Mouse (Mus musculus): ENCODE data around the gene Specc1. TPM values are rescaled to one million over a fixed set of nuclear protein-coding genes. Genes with fewer than 3 reads are reported as not detected.

The Specc1 gene
- polyA plus RNA-seq, 1 experiment from 2014 or later = 9.2 TPM

GRCm38 (mm10) chr11:62194217-62194616 lies 237.7 kb downstream of the Specc1 start:
- H3K27ac ChIP-seq (ENCODE audit: low read depth, low read length) = no peak overlapping the region
- H3K9me3 ChIP-seq (replicated peaks; ENCODE audit: control insufficient read depth, low read length) = no peaks in the 10 kb centered on the region
- DNase-seq (ENCODE audit: low spot score) (no peak), ATAC-seq (no peak)
- no peak overlapping the region for H3K4me2 ChIP-seq (ENCODE audit: low read length)
- H3K4me3 ChIP-seq (ENCODE audit: low read depth, low read length) = no peak overlapping the region
- H3K4me1 ChIP-seq (ENCODE audit: control insufficient read depth, insufficient read depth, low read length) = 0 out of 2 replicates have a peak, but pooled peaks cover 8% of the 10 kb centered on the region
- no peaks in the 10 kb centered on the region for H3K27me3 ChIP-seq (replicated peaks; ENCODE audit: control insufficient read depth, insufficient read depth, low read length)
- no peaks in the 10 kb centered on the region for H3K36me3 ChIP-seq (ENCODE audit: control insufficient read depth, insufficient read depth, low read length)
- H3K9ac ChIP-seq (ENCODE audit: low read length) = no peak overlapping the region

GRCm38 (mm10) chr11:62200901-62201512 lies 244.4 kb downstream of the Specc1 start:
- H3K9ac ChIP-seq (ENCODE audit: low read length) = no peak overlapping the region
- no peaks in the 10 kb centered on the region for H3K27me3 ChIP-seq (replicated peaks; ENCODE audit: control insufficient read depth, insufficient read depth, low read length)
- H3K9me3 ChIP-seq (replicated peaks; ENCODE audit: control insufficient read depth, low read length) = no peaks in the 10 kb centered on the region
- DNase-seq (ENCODE audit: low spot score) (no peak), ATAC-seq (no peak)
- H3K27ac ChIP-seq (ENCODE audit: low read depth, low read length) = no peak overlapping the region
- WGBS = 87% methylated on average over 5 of the region's 5 CpGs
- H3K36me3 ChIP-seq (ENCODE audit: control insufficient read depth, insufficient read depth, low read length) = no peaks in the 10 kb centered on the region
- no peak overlapping the region for H3K4me3 ChIP-seq (ENCODE audit: low read depth, low read length)
- H3K4me1 ChIP-seq (ENCODE audit: control insufficient read depth, insufficient read depth, low read length) = 0 out of 2 replicates have a peak, but pooled peaks cover 8% of the 10 kb centered on the region
- H3K4me2 ChIP-seq (ENCODE audit: low read length) = no peak overlapping the region

GRCm38 (mm10) chr11:62202645-62203044 lies 246.1 kb downstream of the Specc1 start:
- no peak for ATAC-seq
- no peak for DNase-seq (ENCODE audit: low spot score)
- H3K9ac ChIP-seq (ENCODE audit: low read length) = no peak overlapping the region
- 92% methylated on average over 1 of the region's 1 CpGs for WGBS
- no peaks in the 10 kb centered on the region for H3K4me1 ChIP-seq (ENCODE audit: control insufficient read depth, insufficient read depth, low read length)
- H3K4me2 ChIP-seq (ENCODE audit: low read length) = no peak overlapping the region
- 0 out of 2 replicates have a peak, but pooled peaks cover 3% of the 10 kb centered on the region for H3K36me3 ChIP-seq (ENCODE audit: control insufficient read depth, insufficient read depth, low read length)
- H3K9me3 ChIP-seq (replicated peaks; ENCODE audit: control insufficient read depth, low read length) = no peaks in the 10 kb centered on the region
- H3K27ac ChIP-seq (ENCODE audit: low read depth, low read length) = no peak overlapping the region
- no peaks in the 10 kb centered on the region for H3K27me3 ChIP-seq (replicated peaks; ENCODE audit: control insufficient read depth, insufficient read depth, low read length)
- H3K4me3 ChIP-seq (ENCODE audit: low read depth, low read length) = no peak overlapping the region

GRCm38 (mm10) chr11:62209111-62209510 lies 252.5 kb downstream of the Specc1 start:
- no peaks in the 10 kb centered on the region for H3K9me3 ChIP-seq (replicated peaks; ENCODE audit: control insufficient read depth, low read length)
- no peak overlapping the region for H3K4me3 ChIP-seq (ENCODE audit: low read depth, low read length)
- H3K9ac ChIP-seq (ENCODE audit: low read length) = no peak overlapping the region
- ATAC-seq (no peak), DNase-seq (ENCODE audit: low spot score) (no peak)
- H3K4me2 ChIP-seq (ENCODE audit: low read length) = no peak overlapping the region
- H3K4me1 ChIP-seq (ENCODE audit: control insufficient read depth, insufficient read depth, low read length) = no peaks in the 10 kb centered on the region
- 0 out of 2 replicates have a peak, but pooled peaks cover 3% of the 10 kb centered on the region for H3K36me3 ChIP-seq (ENCODE audit: control insufficient read depth, insufficient read depth, low read length)
- 42% methylated on average over 2 of the region's 2 CpGs for WGBS
- no peak overlapping the region for H3K27ac ChIP-seq (ENCODE audit: low read depth, low read length)
- H3K27me3 ChIP-seq (replicated peaks; ENCODE audit: control insufficient read depth, insufficient read depth, low read length) = no peaks in the 10 kb centered on the region

- Histone ChIP-seq H3K4me3 (ENCODE audit: low read depth, low read length) (no peak overlapping the region), H3K27me3 (replicated peaks; ENCODE audit: control insufficient read depth, insufficient read depth, low read length) (no peaks in the 10 kb centered on the region), H3K9me3 (replicated peaks; ENCODE audit: control insufficient read depth, low read length) (no peaks in the 10 kb centered on the region), H3K4me1 (ENCODE audit: control insufficient read depth, insufficient read depth, low read length) (no peaks in the 10 kb centered on the region), H3K27ac (ENCODE audit: low read depth, low read length) (no peak overlapping the region), H3K9ac (ENCODE audit: low read length) (no peak overlapping the region), H3K4me2 (ENCODE audit: low read length) (no peak overlapping the region), H3K36me3 (ENCODE audit: control insufficient read depth, insufficient read depth, low read length) (0 out of 2 replicates have a peak, but pooled peaks cover 3% of the 10 kb centered on the region)
- WGBS = 67% methylated on average over 4 of the region's 4 CpGs
- DNase-seq (ENCODE audit: low spot score) (no peak), ATAC-seq (no peak)
Observed at GRCm38 (mm10) chr11:62209891-62210290, 253.3 kb downstream of the Specc1 start.

GRCm38 (mm10) chr11:62213384-62213989 lies 256.9 kb downstream of the Specc1 start:
- H3K4me2 ChIP-seq (ENCODE audit: low read length) = no peak overlapping the region
- H3K9me3 ChIP-seq (replicated peaks; ENCODE audit: control insufficient read depth, low read length) = no peaks in the 10 kb centered on the region
- no peaks in the 10 kb centered on the region for H3K36me3 ChIP-seq (ENCODE audit: control insufficient read depth, insufficient read depth, low read length)
- H3K27me3 ChIP-seq (replicated peaks; ENCODE audit: control insufficient read depth, insufficient read depth, low read length) = no peaks in the 10 kb centered on the region
- H3K9ac ChIP-seq (ENCODE audit: low read length) = no peak overlapping the region
- 94% methylated on average over 12 of the region's 12 CpGs for WGBS
- H3K4me3 ChIP-seq (ENCODE audit: low read depth, low read length) = no peak overlapping the region
- no peak overlapping the region for H3K27ac ChIP-seq (ENCODE audit: low read depth, low read length)
- no peak for DNase-seq (ENCODE audit: low spot score)
- H3K4me1 ChIP-seq (ENCODE audit: control insufficient read depth, insufficient read depth, low read length) = no peaks in the 10 kb centered on the region
- ATAC-seq = no peak

- DNase-seq (ENCODE audit: low spot score) = no peak
- 67% methylated on average over 2 of the region's 2 CpGs for WGBS
- Histone ChIP-seq H3K4me3 (ENCODE audit: low read depth, low read length) (no peak overlapping the region), H3K4me1 (ENCODE audit: control insufficient read depth, insufficient read depth, low read length) (no peaks in the 10 kb centered on the region), H3K27ac (ENCODE audit: low read depth, low read length) (no peak overlapping the region), H3K27me3 (replicated peaks; ENCODE audit: control insufficient read depth, insufficient read depth, low read length) (no peaks in the 10 kb centered on the region), H3K9ac (ENCODE audit: low read length) (no peak overlapping the region), H3K36me3 (ENCODE audit: control insufficient read depth, insufficient read depth, low read length) (no peaks in the 10 kb centered on the region; the same call in 1 of the 2 replicates), H3K4me2 (ENCODE audit: low read length) (no peak overlapping the region), H3K9me3 (replicated peaks; ENCODE audit: control insufficient read depth, low read length) (no peaks in the 10 kb centered on the region)
- ATAC-seq = no peak
Observed at GRCm38 (mm10) chr11:62215107-62215506, 258.5 kb downstream of the Specc1 start.

GRCm38 (mm10) chr11:62217751-62218150 lies 261.2 kb downstream of the Specc1 start:
- 73% methylated on average over 6 of the region's 6 CpGs for WGBS
- Histone ChIP-seq H3K4me1 (ENCODE audit: control insufficient read depth, insufficient read depth, low read length) (no peaks in the 10 kb centered on the region), H3K27me3 (replicated peaks; ENCODE audit: control insufficient read depth, insufficient read depth, low read length) (no peaks in the 10 kb centered on the region), H3K9me3 (replicated peaks; ENCODE audit: control insufficient read depth, low read length) (no peaks in the 10 kb centered on the region), H3K4me3 (ENCODE audit: low read depth, low read length) (no peak overlapping the region), H3K9ac (ENCODE audit: low read length) (no peak overlapping the region), H3K27ac (ENCODE audit: low read depth, low read length) (no peak overlapping the region), H3K36me3 (ENCODE audit: control insufficient read depth, insufficient read depth, low read length) (peaks cover 4% of the 10 kb centered on the region; the same call in 1 of the 2 replicates), H3K4me2 (ENCODE audit: low read length) (no peak overlapping the region)
- ATAC-seq (no peak), DNase-seq (ENCODE audit: low spot score) (no peak)

GRCm38 (mm10) chr11:62220756-62221510 lies 264.4 kb downstream of the Specc1 start:
- H3K4me1 ChIP-seq (ENCODE audit: control insufficient read depth, insufficient read depth, low read length) = no peaks in the 10 kb centered on the region
- H3K9me3 ChIP-seq (replicated peaks; ENCODE audit: control insufficient read depth, low read length) = no peaks in the 10 kb centered on the region
- no peak overlapping the region for H3K4me3 ChIP-seq (ENCODE audit: low read depth, low read length)
- H3K36me3 ChIP-seq (ENCODE audit: control insufficient read depth, insufficient read depth, low read length) = peaks cover 4% of the 10 kb centered on the region; the same call in 1 of the 2 replicates
- no peak overlapping the region for H3K27ac ChIP-seq (ENCODE audit: low read depth, low read length)
- H3K27me3 ChIP-seq (replicated peaks; ENCODE audit: control insufficient read depth, insufficient read depth, low read length) = no peaks in the 10 kb centered on the region
- no peak overlapping the region for H3K9ac ChIP-seq (ENCODE audit: low read length)
- H3K4me2 ChIP-seq (ENCODE audit: low read length) = no peak overlapping the region
- WGBS = 84% methylated on average over 7 of the region's 7 CpGs
- DNase-seq (ENCODE audit: low spot score) (no peak), ATAC-seq (no peak)
